Mouse (Mus musculus): ENCODE data around the gene Gm28635. TPM values are rescaled to one million over a fixed set of nuclear protein-coding genes. Genes with fewer than 3 reads are reported as not detected.
A peak's percentile ranks its signal among the peaks of the same experiment; 100 is the strongest.
"Not testable (repeated sequence)": the region's sequence is repeated elsewhere in the genome, so short reads cannot be mapped to it uniquely, and the experiment has no call there.

The Gm28635 gene
- total RNA-seq, 4 experiments from 2014 or later, result 1.4 TPM; not detected in 3

DNA sequence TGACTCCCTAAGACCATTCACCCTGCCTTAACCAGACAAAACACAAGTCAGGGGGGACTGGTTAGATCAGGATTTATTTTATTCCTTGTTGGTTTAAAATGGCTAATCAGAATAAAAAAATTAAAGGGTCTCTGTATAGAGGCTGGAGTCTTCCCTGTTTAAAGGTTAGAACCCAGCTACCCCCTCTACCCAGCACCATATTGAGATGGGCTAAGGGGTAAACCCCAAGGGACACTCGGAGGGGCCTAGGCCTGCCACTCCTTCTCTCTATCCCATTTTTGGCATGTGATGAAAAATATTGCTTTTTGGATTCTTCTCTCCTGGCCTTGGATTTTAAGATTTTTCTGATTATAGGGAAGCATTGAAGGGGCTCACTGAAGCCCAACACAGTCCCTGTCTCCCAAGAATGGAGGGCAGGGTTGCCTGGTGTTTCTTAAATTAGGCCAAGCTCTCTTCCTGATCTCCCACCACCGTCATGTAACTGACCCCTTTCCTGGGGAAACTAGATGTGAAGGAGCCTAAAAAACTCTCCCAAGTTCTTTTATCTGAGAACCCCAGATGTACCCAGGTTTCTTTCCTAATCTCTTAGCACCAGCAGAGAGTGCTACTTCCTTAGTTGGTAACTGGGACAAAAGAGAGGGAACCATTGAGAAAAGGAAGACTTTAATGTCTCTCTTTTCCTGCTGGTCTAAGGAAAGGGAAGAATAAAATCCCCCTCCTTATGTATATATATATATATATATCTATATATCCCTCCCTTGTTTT is 10.4 kb upstream of the Gm28635 start:
- no peak for DNase-seq (ENCODE audit: low spot score in 2 of 2)

DNA sequence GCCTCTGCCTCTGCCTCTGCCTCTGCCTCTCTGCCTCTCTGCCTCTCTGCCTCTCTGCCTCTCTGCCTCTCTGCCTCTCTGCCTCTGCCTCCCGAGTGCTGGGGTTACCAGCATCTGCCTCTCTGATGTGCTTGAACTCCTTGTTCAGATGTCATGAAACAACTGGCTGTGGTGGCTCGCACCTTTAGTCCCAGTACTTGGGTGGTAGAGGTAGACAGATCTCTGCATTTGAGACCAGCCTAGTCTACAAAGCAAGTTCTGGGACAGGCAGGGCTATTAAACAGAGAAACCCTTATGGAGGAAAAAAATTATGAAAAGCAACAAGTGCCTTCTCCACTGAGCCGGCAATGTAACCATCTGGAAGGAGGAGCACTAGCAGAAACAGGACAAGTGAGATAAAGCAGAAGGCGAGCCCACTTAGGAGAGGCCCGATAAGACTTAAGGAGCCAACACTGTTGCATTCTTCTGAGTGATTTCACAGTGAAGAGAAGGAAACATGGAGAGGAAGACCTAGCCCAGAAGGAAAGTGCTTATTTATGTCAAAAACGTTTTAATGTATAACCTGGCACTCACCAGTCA is 4.9 kb upstream of the Gm28635 start:
- DNase-seq (ENCODE audit: low spot score in 2 of 2), result no peak

DNA sequence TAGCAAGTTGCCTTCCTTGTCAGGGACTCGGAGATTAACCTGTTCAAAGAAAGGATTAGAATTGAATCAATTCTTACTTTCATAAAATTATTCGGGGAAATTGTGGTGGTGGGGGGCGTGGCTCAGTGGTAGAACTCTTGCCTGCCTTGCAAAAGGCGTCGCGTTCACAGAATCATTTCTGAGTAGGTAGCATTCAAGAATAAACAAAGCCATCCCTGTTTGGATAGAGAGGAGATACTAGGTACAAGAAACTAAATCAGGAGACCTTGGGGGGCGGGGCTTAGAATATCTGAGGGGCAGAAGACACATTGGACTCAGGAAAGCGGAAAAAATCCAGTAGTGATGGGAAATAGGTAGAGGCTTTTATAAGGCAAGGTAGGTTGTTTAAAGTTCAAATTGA is 1.2 kb upstream of the Gm28635 start, which contains the start of gene Tmx2:
TSS of gene Tmx2 (minus strand) at position 125 of the 400 bp plus-strand sequence.
- DNase-seq (ENCODE audit: low spot score in 2 of 2), result no peak

DNA sequence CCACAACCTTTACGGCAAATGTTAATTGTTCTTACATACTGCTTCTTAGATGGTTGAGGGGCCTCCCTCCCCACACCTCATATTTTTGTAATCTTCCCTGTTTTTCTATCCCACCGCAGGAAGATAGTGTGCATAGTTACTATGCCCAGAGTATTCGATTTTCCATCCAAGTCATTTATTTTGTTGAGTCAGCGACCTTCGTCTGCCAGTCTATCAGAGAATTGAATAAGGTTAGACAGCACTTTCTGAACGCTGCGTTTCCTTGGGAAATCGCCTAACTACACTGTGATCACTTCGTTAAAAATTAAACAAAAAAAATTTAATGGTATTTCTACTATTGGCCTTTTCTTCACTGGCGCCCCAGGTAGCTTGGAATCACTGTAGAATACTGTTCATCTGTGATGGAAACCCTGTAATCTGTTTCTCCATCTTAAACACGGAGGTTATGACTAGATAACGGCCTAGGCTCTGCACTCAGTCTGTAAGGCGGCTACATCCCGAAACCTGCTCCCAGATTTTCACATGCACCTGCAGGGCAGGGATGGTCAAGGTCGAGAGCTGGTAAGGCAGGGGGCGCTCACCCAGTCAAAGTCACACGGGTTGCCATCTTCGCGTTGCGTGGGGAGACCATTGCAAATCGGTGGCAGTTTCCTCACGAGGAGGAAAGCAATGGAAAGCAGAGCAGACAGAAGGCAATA is 422 bp downstream of the Gm28635 start:
- DNase-seq (ENCODE audit: low spot score in 2 of 2), result no peak

DNA sequence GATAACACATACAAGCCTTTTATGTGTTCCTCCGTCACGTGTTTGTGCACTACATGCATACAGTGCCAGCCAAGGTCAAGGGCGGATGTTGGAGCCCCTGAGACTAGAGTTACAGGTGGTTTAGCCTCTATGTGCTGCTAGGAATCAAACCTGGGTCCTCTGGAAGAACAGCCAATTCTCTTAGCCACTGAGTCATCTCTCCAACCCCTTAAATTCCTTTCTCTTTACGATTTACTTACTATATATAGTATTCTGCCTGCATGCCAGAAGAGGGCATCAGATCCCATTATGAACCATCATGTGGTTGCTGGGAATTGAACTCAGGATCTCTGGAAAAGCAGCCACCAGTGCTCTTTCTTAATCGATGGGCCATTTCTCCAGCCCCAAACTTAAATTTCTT is 6.3 kb downstream of the Gm28635 start:
- not testable (repeated sequence) for DNase-seq (ENCODE audit: low spot score in 2 of 2)

DNA sequence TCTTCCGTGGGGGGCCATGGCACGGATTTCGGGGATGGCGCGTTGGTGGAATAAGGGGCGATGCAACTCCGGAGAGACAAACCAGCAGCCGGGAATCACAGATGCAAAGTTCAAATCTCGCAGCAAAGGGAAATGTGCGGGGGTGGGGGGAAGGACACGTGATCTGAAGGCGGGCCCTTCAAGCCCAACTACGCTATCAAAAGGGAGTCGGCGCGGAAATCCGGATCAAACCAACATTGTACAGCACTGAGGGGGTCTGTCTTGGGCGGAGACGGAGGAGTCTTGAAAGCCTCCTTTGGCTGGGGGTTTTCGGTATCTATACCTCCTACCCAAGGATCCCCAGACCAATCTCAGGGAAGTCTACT is 7.3 kb downstream of the Gm28635 start, which contains the start of gene Selenoh:
TSS of gene Selenoh (minus strand) at position 202 of the 365 bp plus-strand sequence.
- peak; percentile 29 to 35 for DNase-seq (ENCODE audit: low spot score in 2 of 2)

DNA sequence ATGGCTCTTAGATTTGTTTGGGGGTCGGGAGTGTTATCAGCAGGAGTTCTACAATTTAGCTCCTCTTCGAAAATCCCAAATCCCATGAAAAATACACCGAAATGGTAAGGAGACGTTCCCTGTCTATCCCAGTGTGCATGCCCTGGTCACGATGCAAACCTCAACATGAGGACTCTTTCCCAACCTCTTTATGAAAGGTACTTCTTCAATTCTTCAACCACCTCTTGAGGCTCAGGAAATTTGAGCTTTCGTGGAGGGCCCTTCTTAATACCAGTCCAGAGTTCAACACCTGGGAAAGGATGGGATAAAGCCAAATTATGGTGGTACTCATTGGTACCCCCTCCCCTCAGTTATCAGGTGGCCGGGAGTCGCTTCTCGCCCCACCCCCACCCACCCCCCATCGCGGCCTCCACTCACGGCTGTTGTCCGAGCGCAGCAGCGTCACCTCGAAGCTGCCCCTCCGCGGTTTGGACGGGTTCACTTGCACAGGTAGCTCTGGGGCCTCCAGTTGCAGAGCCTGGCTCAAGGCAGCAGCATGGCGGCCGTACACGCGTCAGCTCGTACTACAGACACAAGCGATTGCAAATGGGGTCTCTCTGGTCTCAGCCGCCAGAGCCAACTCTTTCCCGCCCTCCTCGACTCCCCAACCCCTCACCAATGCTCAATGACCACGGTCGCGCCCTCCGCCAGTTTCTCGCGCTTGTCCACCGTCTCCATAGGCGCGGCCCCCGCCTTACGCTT is 7.8 kb downstream of the Gm28635 start:
- no peak for DNase-seq (ENCODE audit: low spot score in 2 of 2)

DNA sequence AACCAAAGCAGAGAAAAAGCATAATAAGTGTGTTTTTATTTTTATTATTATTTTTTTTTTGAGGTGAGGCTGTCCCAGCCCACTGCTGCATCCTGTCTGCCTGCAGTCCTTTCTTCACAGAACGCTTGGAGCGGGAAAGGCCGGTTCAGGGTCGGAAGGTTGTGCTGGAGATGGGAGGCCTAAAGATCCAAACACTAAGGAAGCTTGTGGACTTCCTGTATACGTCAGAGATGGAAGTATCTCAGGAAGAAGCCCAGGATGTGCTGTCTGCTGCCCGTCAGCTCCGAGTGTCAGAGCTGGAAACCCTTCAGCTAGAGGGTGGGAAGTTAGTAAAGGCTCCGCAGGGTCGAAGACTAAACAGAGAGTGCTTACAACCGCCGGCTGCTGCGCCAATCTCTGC is 11.8 kb downstream of the Gm28635 start:
- no peak for DNase-seq (ENCODE audit: low spot score in 2 of 2)

DNA sequence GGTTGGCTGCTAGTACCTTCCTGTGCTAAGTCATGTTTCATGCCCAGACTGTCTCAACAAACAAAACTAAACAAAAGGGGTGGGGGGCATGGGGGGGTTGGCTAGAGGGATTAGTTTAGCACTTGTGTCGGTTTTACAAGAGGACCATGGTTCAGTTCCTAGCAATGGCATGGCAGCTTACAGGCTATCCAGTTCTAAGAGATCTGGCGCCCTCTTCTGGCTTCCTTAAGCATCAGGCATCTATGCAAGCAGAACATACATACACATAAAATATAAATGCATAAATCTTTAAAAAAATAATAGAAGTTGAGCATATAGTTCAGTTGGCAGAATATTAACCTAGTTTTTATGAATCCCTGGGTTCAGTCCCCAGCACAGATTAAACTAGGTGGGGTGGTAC is 15.0 kb downstream of the Gm28635 start:
- DNase-seq (ENCODE audit: low spot score in 2 of 2), result no peak

DNA sequence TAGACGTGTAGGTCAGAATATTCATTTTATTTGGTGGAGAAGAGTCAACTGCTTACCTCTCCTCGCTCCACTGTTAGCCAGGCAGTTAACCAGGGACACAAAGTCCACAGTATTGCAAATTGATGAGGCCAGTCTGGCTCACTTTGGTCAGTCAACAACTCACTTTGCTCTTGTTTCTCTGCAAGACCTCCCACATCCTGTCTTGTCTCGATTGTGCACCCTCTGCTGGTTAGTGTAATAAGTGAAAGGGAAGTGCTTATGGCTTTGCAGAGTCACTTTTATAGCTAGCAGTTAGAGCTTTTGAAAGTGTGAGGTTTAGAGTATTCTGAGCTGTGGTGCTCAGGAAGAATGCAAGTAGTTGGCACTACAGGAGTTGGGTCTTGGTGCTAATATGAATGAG is 17.6 kb downstream of the Gm28635 start:
- no peak for DNase-seq (ENCODE audit: low spot score in 2 of 2)

DNA sequence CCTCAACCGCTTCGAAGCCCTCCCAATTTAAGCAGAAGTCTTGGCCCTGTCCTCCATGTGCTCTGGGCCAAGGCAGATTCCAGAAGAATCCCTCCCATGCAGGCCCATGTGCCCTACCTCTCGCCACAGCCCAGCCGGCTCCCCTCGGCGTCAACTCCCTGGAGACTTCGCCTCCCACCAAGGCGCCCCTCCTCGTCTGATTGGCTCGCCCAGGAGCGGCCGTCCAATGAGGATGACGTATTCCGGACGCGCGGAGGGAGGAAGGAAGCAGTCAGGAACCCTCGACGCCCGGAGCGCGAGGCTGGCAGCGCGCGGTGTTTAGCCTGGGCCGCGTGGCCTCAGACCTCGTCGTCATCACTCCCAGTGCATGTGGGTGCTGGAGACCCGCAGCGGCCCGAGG is 19.0 kb downstream of the Gm28635 start, which contains the start of gene Btbd18:
TSS of gene Btbd18 (plus strand) at position 274 of the 400 bp plus-strand sequence.
- DNase-seq (ENCODE audit: low spot score in 2 of 2), result no peak

DNA sequence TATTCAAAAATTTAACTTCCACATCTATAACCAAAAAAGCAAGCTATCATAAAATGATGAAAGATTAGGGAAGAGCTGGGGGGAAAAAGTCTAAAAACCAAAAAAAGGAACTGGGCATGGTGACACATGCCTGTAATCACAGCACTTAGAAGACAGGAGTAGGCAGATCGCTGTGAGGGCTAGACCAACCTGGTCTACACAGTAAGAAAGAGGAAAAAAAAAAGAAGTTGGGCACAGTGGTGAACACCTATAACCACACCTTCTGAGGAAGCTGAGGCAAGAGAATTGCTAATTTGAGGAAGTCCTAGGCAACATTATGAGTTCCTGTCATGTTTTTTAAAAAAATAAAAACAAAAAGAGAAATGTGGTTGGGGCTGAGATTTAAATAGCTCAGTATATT is 22.0 kb downstream of the Gm28635 start:
- DNase-seq (ENCODE audit: low spot score in 2 of 2), result no peak

DNA sequence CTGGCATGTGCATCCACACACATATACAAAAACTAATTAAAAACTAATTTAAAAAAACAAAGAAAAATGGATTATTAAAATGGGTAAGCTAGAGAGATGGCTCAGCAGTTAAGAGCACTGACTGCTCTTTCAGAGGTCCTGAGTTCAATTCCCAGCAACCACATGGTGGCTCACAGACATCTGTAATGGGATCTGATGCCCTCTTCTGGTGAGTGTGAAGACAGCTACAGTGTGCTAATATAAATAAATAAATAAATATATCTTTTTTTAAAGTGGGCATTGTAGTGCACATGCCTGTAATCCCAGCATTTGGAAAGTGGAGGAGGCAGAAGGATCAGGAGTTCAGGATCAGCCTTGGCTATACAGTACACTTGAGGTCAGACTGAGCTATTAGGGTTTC is 24.5 kb downstream of the Gm28635 start:
- no peak for DNase-seq (ENCODE audit: low spot score in 2 of 2)

DNA sequence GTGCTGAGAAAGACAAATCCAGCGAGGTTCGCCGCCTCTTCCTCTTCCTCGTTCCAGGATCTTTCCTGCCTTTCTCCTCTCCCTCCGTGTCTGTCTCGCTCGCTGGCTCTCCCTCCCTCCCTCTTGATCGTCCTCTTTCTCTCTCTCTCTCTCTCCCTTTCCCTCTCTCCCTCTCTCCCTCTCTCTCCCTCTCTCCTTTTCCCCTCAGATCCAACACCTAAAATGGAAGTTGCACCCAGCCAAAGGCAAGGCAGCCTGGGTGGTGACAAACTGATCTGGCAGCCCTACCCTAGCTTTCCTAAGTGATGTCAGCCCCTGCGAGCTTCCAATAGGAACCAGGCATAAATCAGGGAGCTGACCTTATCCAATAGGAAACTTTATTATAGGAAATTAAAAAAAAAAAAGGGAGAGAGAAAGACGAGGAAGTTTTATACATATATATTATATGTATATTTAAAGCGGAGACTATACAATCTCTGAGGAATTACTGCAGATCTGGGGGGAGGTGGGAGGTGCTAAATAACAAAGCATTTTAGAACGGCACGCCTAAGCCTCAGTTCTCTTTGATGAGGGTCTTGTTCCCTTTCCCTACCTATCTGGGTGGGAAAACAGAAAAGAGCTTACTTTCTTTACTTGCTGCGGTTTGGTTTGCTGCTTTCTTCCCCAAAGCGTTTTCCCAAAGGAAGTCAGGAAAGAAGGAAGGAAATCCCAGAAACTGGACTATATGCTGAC is 27.2 kb downstream of the Gm28635 start, which contains the start of gene Ctnnd1:
TSS of gene Ctnnd1 (minus strand) at position 302 of the 732 bp plus-strand sequence.
- peak; percentile 74 to 86 for DNase-seq (ENCODE audit: low spot score in 2 of 2)

DNA sequence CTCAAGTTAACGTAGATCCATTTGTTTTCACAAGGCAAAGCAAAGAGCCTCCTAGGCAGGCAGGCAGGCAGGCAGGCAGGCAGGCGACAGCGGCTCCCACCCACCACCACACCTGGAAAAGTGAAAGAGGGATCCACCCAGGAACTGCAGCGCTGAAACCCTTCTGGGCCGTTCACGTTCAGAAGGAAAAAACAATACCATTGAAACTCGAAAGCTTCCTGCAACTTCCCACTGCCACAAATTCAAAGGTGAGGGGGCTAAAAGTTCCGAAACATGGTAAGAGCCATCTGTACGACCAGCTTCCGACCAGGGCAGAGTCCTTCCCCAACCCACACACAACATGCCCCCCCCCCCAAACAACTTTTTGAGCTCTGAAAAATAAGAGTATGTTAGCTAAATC is 28.2 kb downstream of the Gm28635 start:
- DNase-seq (ENCODE audit: low spot score in 2 of 2), result no peak

DNA sequence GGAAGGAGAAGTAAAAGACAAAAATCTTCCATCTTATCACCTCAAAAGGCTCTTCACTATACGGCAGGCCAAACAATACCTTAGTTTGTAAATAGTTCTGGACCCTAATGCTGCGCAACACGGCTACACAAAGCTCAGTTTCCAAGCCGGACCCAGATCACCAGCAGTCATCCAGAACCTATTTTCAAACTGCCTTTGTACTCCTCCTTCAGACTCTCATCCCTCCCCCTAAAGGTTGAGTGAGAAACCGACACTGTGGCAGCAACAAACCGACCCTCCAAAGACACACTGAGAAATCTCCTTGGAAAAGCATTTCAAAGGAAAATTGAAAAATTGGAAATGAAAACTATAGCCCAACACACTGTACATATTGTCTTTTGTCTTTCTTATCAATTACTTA is 29.5 kb downstream of the Gm28635 start:
- no peak for DNase-seq (ENCODE audit: low spot score in 2 of 2)

DNA sequence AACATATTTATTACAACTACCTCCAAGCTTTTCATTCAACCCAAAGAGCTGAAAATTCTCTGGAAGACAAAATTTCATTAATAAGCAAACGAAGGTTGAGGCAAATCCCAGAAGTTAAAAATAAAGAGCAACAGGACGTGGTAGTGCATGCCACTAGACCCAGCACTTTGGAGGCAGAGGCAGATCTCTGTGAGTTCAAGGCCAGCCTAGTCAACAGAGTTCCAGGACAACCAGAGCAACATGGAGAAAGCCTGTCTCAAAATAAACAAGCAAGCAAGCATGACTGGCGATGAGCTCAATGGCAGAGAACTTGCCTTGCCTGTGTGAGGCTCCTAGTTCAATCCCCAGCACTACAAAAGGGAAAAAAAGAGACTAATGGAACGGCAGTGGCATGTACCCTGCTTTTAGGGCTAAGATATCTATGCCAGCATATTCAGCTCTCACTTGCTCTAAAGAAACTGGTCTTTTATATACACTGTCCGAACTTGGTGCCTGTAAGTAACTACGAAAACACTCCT is 30.7 kb downstream of the Gm28635 start:
- no peak for DNase-seq (ENCODE audit: low spot score in 2 of 2)

DNA sequence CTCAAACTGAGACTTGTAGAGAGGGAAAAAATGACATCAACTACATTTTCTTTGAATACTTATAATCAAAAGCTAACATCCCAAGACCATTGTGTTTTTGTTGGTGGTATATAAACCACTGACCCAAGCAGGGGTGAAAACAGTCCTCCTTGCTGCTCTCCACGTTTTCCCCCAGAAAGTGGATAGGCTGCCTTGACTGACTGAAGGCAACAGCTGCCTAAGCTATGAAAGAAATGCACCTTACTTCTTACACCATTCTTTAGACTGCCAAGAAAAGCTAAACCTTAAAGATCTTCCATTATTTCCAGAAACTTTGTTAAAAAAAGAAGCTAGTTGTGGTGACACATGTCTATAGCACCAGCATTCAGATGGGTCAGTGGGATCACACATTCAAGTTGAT is 31.7 kb downstream of the Gm28635 start:
- DNase-seq (ENCODE audit: low spot score in 2 of 2), result no peak

DNA sequence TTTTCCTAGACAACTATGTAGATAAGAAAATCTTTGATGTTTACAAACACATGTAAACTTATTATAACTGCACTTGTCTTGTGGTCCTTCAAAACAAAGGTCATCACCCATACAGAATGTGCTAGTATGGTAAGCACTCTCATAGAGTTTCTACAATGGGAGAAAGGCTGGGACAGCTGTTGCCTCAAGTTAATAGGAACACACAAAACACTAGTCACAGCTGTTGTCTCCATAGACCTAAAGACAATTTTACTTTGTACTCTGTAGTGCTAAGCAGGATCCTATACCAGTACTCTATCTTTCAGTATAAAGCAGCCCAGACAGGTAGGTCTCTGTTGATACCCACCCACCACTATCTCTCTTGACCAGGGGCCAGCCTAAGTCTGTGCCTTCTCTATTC is 37.0 kb downstream of the Gm28635 start:
- DNase-seq (ENCODE audit: low spot score in 2 of 2), result no peak

DNA sequence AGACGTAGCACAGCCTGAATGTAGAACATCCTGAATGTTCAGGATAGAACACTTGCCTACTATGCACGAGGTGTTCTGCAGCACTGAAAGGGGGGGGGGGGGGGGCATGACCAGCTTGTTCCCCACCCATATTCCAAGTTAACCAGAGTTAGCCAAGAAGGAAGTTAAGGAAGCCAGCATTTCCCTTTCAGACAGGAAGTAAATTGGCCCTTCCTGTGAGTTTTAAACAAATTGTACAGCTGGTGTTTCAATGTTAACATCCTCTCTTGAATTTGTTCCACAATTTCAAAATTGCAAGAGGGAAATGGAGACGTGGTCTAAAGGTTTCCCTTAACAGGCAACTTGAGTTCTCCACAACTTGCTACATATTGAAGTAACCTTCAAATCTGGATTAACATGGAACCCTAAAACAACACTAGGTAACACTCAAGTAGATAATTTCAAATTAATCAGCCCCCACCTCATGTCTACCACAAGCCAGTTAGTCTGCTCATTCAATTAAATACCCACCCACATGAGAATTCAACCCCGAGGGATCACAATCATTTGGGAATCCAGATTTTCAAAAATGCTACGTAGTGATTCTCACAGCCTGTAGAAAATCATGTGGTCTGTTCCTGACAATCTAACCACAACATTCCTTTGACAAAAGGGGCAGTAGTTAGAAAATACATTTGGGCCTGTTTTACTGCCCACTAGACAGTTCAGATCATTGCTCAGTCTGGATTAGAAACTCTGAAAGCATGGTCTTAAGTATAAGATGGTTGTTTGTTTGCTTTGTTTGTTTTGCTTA is 39.2 kb downstream of the Gm28635 start:
- no peak for DNase-seq (ENCODE audit: low spot score in 2 of 2)

Measured in gastrocnemius, adult 8-10 months (tissue).